Mouse (Mus musculus) thymus, postnatal 10 days (tissue): ENCODE results near the gene Clba1.

Experiments
- DNase-seq, 2 experiments: peaks; one replicate each; pipeline ENCODE4 v3.0.0; 2021; ENCODE audit warnings: low spot score in 2 of 2

The Clba1 gene

GRCm38 (mm10) chr12:112808587-112809364 is at the start of gene Clba1:
Gene Clba1 (plus strand): TSS chr12:112808937.
- DNase-seq, result peak; percentile 81 to 85

DNA sequence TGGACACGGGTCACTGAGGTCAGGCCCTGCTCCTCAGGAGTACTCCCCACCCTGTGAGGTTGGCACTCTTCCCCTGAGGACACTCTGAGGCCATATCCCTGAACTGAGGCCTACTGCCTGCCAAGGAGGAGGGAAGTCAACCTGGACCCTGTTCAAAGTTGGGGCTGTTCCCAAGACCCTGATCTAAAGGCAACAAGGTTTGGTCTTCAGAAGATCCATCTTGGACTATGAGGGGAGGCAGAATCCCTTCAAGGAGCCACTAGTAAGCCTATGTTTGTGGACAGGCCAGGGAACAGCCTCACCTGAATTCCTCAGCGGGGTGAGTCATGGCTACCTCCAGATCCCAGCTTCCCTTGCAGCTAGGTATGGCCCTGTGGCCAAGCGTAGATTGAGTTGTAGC is 49.3 kb upstream of the Clba1 start:
- no peak for DNase-seq

DNA sequence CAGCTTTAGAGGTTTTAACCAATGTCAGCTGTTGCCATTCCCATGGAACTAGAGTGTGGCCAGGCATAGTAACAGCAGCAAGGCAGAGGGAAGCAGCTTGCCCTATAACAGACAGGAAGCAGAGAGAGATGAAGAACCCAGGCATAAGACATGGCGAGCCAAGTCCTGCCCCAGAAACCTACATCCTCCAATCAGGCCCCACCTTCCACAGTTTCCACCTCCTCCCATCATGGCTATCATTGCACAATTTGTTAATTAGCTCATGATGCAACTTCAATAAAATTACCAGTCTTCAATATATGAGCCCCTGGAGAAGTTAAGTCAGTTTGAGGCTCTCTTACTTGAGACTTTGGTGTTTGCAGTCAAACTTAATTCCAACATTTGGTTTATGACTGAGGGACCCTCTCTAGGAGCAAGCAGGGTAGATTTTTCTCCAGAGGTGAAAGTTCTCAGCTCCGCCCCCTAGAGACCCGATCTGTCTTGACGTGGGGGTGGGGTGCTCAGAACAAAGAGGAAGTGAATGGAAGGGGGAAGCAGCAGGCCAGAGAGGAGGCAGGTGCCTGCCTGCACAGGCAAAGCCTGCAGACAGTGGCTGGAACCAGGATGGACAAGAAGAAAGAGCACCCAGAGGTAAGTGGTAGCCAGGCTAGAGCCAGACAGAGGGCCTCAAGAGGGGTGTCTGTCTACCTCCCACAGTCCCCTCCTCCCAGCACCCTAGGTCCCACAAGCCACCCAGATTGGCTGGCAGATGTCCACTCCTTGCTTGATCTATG is 48.4 kb upstream of the Clba1 start, which contains the start of gene Pld4:
Gene Pld4, plus strand, starts transcription at position 502 of the 773 bp plus-strand sequence.
- peak in 1 of 2 experiments; percentile 40 for DNase-seq

GRCm38 (mm10) chr12:112761411-112761810 is 47.3 kb upstream of the Clba1 start:
- DNase-seq, result no peak

GRCm38 (mm10) chr12:112762018-112762417 is 46.7 kb upstream of the Clba1 start:
- DNase-seq, result no peak

DNA sequence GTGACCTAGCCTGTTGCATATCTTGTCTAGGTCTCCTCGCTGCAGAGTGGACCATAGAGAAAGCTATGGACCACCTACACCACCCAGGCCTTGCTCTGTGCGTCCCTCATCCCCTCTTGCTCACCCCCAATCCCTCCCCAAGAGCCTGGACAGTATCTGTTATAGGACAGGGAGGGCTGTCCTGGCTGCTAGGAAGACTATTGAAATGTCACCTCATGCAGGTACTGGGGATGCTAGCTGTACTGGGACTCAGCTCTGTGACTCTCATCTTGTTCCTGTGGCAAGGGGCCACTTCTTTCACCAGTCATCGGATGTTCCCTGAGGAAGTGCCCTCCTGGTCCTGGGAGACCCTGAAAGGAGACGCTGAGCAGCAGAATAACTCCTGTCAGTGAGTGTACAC is 45.6 kb upstream of the Clba1 start:
- no peak for DNase-seq

DNA sequence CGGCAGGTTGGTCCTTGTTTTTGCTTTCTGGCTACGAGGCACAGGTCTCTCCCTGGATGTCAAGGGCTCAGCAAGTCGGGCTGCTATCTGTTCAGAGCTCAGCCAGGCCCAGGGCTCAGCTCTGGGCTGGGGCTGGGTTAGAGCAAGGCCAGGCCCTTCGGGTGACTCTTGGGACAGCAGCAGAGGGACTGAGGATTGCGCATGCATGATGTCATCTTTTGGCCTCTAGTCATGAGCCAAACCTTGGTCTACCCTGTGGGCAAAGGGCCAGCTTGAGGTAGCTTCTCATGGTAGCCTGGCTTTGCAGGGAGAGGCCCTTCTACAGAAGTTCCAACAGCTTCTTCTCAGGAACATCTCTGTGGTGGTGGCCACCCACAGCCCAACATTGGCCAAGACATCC is 44.6 kb upstream of the Clba1 start:
- DNase-seq, result no peak

- DNase-seq, result no peak
These were observed 43.7 kb upstream of the Clba1 start for GRCm38 (mm10) chr12:112764991-112765390.

DNA sequence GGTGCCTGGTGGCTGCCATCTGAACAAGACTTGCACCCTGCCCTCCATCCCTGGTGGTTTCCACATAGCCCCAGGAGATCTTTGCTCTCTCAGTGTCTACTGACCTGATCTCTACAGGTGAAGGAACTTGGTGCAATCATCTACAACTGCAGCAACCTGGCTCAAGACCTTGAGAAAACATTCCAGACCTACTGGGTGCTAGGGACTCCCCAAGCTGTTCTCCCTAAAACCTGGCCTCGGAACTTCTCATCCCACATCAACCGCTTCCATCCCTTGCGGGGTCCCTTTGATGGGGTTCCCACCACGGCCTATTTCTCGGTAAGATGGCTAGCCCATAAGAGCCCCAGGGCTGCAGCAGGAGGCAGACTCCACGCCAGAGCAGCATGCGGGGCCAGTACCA is 42.2 kb upstream of the Clba1 start:
- DNase-seq, result no peak

GRCm38 (mm10) chr12:112767036-112767890 is 41.5 kb upstream of the Clba1 start:
- DNase-seq, result no peak

GRCm38 (mm10) chr12:112768166-112768565 is 40.6 kb upstream of the Clba1 start:
- DNase-seq, result no peak

- DNase-seq, result no peak
These were observed 39.7 kb upstream of the Clba1 start for GRCm38 (mm10) chr12:112769031-112769430.

DNA sequence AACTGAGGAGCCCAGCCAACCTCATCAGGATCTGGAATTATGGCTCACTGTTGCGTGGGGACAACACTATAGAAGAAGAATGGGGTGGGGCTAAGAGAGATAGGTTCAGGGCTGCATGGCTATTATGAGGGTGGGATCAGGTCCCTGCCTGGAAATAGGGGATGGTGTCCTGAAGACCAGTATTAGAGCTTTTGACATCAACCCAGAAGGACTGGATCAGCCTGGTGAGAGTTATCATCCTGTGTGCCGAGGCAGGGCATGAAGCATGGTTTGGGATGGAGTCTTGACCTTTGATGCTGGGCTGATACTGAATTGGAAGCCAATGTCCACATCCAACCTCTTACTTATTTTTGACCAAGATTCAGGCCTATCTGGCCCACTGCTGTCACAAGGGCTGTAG is 39.0 kb upstream of the Clba1 start:
- DNase-seq, result no peak

- no peak for DNase-seq
These were observed 38.3 kb upstream of the Clba1 start for GRCm38 (mm10) chr12:112770396-112770795.

DNA sequence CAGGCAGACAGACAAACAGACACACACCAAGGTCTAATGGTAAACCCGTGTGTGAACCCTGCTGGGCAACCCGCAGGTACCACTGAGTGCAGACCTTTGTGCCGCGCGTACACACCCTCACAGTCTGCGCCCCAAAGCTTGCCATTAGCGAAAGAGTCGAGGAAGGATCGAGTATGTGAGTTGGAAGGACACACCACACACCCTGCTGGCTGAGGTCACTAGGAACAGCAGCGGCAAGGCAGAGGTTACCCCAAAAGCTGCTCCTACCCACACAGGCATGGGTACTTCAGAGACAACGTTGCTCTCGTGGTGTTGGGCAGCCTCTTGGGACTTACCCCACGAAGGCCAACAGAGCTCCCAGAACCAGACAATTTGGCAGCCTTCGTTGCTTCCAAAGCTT is 36.4 kb upstream of the Clba1 start:
- no peak for DNase-seq

DNA sequence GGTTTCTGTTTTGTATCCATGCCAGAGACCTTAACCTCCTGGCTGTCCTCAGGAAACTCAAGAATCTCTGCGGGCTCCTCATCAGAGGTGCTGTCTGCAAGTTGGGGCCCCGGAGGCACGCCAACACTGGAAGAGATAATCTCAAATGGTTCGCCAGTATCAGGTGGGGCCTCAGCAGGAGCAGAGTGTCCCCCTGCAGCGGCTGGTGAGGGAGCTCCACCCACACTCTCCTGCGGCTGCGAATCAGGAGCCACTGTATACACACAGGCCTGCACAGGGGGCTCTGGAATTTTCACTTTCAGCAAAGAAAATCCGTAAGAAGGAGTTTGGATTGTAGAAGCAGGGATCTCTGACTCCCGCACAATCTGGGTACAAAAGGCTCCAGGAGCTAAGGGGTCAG is 35.4 kb upstream of the Clba1 start:
- DNase-seq, result no peak

GRCm38 (mm10) chr12:112774026-112774425 is 34.7 kb upstream of the Clba1 start:
- no peak for DNase-seq

DNA sequence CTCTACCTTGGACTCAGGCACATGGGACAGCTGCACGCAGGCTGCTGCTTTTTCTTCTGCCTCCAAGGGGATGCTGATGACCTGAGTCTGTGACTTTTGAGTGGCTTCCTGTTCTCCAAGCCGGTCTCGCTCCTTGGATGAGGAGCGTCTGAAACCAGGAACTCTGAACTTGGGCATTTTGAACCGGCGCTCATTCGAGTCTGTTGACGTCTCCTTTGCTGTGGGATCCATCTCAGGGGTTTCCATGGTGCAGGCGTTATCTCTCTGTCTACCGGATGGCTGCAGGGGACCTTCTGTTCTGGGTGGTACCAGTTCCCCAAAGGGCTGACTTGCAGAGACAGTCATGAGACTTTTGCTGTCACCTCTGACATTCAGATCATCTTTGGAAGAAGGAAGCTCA is 34.3 kb upstream of the Clba1 start:
- DNase-seq, result no peak

DNA sequence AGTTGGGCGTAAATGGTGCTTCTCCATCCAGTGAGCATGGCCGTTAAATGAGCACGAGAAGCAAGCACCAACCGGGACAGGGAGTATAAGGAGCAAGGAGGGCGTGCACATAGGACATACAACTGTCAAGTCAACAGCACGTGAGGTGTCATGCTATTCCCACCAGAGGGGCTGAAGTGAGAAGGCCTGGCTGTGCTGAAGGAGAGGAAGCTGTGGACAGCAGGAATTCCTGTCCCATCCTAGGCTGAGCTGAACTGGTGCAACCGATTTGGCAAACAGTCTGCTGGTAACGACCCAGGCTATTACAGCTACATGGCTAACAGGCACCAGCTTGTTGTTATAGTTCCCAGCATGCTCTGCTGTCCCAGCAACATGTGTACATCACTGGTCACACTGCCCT is 17.7 kb upstream of the Clba1 start:
- DNase-seq, result no peak

- DNase-seq, result no peak
These were observed 15.0 kb upstream of the Clba1 start for GRCm38 (mm10) chr12:112793601-112794355.

GRCm38 (mm10) chr12:112794356-112794816 is 14.4 kb upstream of the Clba1 start:
- no peak for DNase-seq
